Mouse (Mus musculus): ENCODE measurements around the gene Poln.

The Poln gene

GRCm38 (mm10) chr5:33994671-33995625 lies 174.3 kb downstream of the Poln start:
- no peak for DNase-seq (ENCODE audit: low spot score in 2 of 2)

GRCm38 (mm10) chr5:33983309-33984121 lies 185.7 kb downstream of the Poln start, which contains the start of gene Gm1673:
TSS of gene Gm1673 (plus strand) at chr5:33983433.
- DNase-seq (ENCODE audit: low spot score in 2 of 2): peak; percentile 35 to 53

- no peak for DNase-seq (ENCODE audit: low spot score in 2 of 2)
Observed at GRCm38 (mm10) chr5:33982731-33983259, 186.5 kb downstream of the Poln start.

- no peak for DNase-seq (ENCODE audit: low spot score in 2 of 2)
Observed at GRCm38 (mm10) chr5:33976267-33976666, 193.0 kb downstream of the Poln start.

- no peak for DNase-seq (ENCODE audit: low spot score in 2 of 2)
Observed at GRCm38 (mm10) chr5:33974736-33975135, 194.5 kb downstream of the Poln start.

- no peak for DNase-seq (ENCODE audit: low spot score in 2 of 2)
Observed at GRCm38 (mm10) chr5:33959382-33959781, 209.9 kb downstream of the Poln start.

All from spleen, postnatal 14 days (tissue).